Mouse (Mus musculus) T-helper 1 cell (primary cell): ENCODE results near the gene Tango6.

Experiments used
- in situ Hi-C: fragments of 300-600 bp; cut with MboI, MseI; formaldehyde crosslinking; loops from one replicate; pipeline ENCODE4 v1.15.1; 2025; ENCODE audit warnings: high pct_unique_total_duplicates

Gene Tango6

DNA sequence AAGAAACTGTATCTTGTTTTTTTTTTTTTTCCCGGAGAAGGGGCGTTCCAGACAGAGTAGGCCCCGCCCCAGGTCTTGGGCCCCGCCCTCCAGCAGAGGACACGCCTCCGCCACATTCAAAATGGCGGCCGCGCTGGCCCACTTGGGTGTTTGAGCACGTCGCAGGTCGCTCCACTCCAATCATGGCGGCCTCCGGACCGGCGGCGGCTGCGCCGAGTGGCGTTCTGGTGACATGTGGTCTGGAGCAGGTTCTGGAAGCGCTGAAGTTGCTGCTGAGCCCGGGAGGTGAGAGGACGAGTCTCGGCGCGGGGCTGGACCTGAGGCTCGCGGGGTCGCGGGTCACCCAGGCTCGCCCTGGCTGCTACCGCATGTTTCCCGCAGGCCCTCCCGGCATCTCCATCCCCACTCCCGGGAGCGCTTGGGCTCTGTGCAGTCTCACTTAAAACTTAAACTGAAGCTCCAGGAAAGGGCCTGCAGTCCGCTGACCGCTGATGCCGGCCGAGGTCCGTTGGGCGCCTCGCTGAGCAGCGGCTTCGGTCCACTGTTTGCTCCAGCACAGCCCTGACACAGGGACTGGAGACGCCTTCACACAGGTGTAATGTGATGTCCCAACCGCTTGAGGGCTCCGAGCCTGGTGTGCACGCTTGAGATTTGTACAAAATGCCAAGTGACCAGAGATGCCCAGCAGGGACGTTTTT is at the start of gene Tango6:
Tango6 (plus strand) TSS at position 98 of the 698 bp plus-strand sequence.
- in situ Hi-C loops: no loop called here

DNA sequence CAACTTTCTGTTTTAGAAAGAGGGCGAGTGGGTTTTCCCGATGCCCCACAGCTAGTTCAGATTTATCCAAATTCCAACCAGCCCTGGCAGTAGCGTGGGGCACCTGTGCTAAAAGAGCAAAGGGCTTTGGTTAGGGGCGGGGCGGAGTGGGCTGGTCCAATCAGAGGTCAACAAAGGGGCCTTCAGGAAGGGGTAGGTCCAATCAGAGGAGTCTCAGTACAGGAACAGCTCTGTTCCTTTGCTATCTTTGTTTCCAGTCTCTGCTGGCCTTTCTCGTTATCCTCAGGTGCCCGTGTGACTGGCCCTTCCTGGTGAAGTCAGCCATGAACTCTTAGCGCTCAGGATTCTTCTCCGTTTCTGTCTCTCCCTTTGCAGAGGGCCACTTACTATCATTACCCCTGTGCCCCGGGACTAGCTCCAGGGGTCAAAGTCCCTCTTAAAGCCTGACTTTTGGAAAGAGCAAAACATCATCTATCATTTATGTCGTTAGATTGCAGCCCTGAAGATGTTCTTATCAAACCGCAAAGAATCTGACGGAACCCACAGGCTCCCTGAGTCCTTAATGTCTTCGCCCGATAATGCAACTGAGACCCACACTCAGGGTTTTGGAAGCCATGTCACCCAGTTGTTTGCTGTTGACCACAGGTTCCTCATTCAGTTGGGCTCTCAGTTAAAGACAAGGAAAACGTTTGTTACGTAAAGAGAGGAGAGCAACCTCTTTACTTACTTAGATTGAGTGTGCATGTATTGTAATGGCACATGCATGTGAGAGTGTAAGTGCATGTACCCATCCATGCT is 49.3 kb upstream of the Tango6 start:
- in situ Hi-C loops: no loop called here

DNA sequence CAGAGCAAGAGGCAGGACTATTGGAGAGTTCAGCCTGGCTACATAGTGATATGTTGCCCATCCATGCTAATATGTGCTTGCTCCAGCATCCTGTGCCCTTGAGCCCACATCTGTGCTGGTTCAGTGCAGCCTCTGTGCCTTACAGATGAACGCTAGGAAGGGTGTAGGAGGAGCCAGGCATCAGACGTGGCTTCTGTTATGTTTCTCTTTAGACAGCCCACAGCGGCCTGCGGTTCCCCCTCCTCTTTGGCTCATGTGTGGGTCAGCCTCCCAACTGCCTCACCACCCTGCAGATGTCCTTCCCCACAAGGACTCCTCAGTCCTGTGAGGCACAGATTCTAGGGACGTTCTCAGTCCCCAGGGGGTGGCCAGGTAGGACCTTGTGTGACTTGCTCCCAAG is 47.6 kb upstream of the Tango6 start:
- in situ Hi-C loops: no loop called here

DNA sequence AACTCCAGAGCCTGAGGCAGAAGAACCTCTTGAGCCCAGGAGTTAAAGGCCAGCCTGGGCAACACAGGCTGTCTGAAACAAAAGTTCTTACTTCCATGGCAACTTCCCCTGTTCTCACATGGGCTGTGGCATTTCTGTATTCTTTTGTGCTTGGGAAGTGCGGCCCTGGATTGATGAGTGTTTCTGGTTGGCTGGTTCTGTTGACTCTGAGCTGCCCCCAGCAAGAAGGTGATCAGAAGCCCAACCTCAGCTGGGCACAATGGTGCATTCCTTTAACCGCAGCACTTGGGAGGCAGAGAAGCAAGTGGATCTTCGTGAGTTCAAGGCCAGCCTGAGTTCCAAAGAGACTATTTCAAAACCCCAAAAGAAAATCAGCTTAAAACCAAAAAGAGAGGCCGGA is 45.4 kb upstream of the Tango6 start:
- in situ Hi-C loops: no loop called here

DNA sequence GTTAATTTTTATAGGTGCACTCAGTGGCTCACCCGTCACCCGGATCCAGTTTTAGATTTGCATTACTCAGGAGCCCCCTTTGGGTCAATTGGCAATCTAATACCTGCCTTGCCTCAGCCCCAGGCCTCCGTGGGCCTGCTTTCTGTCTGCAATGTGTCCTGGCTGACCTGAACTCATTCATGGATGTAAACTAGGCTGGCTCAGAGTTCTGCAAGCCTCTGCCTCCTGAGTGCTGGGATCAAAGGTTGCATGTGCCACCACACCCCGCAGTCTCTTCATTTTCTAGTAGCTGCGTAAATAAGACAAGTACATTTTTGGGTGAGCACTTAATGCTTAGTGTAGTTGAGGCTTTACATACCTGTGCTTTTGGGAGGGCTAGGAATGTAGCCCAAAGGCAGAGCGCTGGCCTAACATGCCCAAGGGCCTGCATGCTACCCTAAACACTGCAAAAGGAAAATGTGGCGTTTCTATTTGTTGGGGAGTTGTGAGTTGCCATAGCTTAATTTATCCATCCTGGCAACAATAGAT is 44.0 kb upstream of the Tango6 start:
- in situ Hi-C loops: no loop called here

DNA sequence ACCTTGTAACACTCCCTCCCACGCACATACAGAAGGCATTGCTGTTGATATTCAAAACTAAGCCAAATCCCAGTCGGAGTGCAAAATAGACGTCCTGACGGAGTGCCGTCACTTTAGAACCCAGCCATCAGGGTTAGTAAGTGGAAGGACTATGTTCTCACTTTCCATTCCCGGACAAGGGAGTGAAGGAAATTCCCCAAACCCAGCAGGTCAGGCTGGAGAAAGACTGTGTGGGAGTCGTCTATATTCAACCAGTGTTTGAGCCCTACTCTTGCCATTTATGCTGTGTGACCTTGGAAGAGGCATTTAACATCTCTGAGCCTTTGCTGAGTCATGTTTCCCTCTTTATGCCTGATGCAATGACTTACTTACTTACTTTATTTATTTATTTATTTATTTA is 42.7 kb upstream of the Tango6 start:
- in situ Hi-C loops: no loop called here

DNA sequence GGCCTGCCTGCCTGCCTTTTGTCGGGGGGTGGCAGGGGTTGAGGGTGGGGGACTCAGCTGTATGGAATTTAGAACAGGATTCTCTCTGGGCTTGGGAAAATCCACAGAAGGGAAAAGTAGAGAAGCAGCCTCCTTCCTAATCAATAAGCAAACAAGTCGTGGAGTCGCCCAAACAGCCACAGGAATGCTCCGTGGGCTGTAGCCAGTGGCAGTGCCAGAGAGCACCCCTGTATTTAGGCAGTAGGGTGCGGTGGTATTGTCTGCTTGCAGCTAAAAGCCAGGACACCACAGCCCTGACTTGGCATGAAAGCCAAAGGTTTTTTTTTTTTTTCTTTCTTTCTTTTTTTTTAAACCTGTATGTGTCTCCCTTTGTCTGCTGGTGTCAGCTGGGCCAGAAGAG is 41.9 kb upstream of the Tango6 start:
- in situ Hi-C loops: no loop called here

DNA sequence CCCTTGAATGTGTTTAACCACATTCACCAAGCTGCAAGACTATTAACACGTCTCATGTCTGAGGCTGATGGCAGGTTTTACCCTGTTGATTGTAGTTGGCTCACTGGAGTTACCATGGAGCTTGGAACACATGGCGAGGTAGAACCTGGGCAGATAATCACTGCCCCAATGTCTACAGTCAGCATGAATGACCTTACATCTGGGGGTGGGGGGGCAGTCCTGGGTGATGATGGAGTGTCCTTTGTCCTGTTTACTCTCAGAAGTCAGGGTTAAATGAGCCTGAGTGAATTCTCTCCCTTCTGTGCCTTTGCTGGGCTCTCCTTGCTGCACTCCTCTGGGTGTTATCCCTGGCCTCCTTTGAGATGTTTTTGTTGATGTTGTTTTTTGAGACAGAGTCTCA is 40.7 kb upstream of the Tango6 start:
- in situ Hi-C loops: no loop called here

DNA sequence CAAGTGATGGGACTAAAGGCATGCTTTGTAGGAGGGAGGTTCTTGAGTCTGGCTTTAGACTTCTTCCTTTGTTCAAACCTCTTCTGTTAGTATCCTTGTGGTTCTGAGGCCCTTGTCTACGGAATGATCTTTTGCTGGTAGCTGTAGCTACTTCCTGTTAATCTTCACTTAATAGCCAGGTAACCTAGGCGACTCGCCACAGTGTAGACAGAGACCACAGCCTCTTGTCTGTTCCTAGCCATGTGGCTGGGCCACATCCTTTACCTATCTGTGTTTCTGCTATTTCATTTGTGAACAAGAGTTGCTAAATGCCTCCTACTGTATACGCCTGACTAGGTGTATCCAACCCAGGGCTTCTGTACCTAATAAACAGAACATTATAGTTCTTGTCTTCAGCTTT is 39.8 kb upstream of the Tango6 start:
- in situ Hi-C loops: no loop called here

DNA sequence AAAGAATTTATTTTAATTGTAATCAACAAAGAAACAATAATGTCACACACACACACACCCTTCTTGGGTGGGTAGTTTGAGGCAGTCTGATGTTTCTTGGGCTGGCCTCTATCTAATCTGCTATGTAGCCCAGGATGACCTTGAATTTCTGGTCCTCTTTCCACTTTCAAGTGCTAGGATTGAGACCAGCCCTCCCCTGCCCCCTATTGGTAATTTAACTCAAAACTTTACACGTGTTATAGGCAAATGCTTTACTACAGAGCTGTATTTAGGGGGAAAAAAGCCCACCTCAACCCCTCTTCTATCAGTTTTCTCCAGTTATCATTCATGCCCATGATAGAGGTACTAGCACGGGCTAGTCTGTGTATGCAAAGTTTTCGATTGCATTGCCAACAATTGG is 37.9 kb upstream of the Tango6 start:
- in situ Hi-C loops: loop anchor here (5.0 kb wide), 2 partner anchors 83 to 213 kb away; no protein-coding TSS in a partner anchor

DNA sequence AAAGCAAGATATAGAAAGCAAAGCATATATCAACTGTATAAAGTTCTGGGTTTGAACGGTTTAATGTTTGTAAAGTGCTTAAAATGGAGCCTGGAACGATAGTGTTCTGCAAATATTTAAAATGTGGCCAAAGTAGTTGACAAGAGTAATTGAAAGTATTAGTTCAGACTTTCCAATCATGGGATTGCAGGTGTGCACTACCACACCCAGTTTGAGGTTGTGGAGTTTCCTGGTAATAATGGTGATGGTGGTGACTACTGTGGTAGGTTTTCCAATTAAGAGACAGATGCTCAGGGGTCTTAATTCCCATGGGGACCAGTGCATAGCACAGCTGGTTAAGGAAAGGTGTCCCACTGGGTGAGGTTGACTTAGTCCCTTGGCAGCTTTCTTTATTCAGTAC is 36.7 kb upstream of the Tango6 start:
- in situ Hi-C loops: loop anchor here (5.0 kb wide), 2 partner anchors 84 to 214 kb away; no protein-coding TSS in a partner anchor

DNA sequence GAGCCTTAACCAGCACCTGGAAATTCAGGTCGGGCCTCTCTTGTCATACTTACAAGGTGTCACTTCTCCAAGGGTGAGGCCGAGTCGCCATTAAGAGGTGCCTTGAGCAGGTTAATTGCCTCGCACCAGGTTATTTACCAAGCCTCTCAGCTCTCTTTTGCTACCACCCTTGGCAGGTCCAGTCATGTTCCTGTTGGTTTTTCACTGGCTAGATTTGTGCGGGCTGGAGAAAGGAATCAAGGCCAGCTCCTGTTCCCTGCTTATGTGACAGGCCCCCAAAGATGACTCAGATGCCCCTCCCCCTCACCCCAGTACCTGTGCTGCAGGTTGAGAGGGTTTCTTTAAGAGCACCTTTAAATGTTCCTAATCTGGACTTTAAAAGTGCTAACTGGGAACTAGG is 36.1 kb upstream of the Tango6 start:
- in situ Hi-C loops: loop anchor here (5.0 kb wide), 2 partner anchors 84 to 214 kb away; no protein-coding TSS in a partner anchor

DNA sequence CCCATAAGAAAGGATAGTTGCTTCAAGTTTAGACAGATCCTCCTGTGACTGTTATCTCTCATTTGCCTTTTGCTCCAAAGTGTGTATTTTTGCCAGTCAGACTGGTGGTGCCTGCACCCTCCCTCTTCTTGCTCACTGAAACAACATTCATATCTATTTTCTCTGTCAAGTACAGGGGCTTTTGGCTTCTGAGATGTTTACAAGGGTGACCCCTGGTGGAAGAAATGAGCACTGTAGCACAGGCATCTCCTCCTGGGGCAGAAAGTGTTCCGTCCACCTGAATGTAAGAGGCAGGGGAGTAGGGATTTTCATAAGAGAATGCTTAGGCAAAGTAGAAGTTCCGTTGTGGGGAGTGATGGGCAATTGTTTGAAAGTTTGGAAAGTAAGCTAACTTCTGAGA is 35.5 kb upstream of the Tango6 start:
- in situ Hi-C loops: loop anchor here (5.0 kb wide), 2 partner anchors 85 to 215 kb away; no protein-coding TSS in a partner anchor

DNA sequence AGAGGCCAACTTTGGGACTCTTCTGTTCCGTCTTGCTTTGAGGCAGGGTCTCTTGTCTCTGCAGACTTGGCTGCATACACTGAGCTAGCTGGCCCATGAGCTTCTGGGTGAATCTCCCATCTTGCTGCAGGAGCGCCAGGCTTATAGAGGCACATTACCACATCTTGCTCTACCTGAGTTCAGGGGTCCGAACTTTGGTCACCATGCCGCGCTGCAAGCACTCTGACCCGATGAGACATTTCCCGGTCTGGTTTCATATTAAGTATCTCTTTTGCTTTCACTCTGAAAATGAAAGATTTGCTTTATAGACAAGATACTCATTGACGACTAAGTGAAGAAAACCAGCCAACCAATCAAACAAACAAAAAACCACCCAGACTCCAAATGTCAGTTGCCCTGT is 34.4 kb upstream of the Tango6 start:
- in situ Hi-C loops: loop anchor here (5.0 kb wide), 2 partner anchors 86 to 216 kb away; no protein-coding TSS in a partner anchor

DNA sequence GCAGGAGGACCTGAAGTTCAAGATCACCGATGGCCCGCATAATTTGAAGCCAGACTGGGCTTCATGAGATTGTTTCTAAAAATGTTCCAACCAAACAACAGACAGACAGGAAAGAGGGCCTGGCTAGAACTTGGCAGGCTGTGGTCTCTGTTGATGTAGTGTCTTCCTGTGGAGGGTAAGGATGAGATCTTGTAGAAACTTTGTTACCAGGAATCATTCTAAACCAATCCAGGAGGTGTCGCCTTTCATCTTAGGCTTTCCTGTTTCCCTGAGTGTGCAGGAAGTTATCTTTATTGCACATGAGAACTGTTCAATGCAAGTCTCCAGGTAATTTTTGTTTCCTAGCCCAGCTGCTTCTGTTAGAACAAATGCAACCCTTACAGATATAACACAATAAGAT is 30.9 kb upstream of the Tango6 start:
- in situ Hi-C loops: loop anchor here (10.0 kb wide), 1 partner anchor 237 kb away; the partner anchor contains the start of gene Zfp90

DNA sequence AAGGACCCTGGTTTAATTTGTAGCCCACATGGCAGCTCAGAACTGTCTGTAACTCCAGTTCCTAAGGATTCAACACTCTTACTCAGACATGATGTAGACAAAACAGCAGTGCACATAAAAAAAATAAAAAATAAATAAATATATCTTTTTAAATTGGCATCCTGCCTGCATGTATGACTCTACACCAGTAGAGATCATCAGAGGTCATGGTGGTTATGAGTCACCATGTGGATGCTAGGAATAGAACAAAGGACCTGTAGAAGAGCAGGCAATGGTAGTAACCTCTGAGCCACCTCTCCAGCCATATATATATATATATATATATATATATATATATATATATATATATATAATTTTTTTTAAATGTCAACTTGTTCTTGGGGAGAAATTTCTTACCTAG is 26.8 kb upstream of the Tango6 start:
- in situ Hi-C loops: loop anchor here (10.0 kb wide), 1 partner anchor 241 kb away; the partner anchor contains the start of gene Zfp90

DNA sequence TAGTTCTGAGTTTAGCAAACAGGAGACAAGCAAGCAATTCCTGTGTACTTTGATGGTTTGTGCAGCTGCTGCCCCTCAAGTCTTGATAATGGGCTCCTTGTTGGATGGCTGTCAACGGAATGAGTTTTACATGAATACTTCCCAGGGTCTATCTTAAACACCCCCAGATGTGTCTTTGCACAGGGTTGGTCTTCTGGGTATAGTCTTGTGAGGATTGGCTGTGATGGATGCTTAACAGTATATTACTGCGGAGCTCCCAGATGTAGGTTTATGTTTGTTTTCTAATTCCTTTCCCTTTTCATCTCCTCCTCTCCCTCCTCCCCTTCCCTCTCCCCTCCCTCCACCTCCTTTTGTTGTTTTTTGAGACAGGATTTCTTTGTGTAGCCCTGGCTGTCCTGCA is 10.1 kb upstream of the Tango6 start:
- in situ Hi-C loops: no loop called here

DNA sequence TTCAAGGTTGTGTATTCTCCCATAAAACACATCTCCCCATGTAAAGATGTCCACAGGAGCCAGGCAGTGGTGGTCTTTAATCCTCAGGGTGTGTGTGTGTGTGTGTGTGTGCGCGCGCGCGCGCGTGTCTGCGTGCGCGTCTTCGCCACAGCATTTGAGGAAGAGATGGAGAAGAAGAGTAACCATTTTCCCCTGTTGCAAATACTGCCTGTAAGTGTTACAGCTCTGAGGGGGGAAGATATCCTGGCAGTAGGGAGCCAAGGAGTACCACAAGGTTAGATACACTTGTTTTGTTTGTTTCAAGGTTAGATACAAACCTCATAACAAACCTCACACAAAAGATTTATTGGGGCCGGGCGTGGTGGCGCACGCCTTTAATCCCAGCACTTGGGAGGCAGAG is 8.6 kb upstream of the Tango6 start:
- in situ Hi-C loops: no loop called here

DNA sequence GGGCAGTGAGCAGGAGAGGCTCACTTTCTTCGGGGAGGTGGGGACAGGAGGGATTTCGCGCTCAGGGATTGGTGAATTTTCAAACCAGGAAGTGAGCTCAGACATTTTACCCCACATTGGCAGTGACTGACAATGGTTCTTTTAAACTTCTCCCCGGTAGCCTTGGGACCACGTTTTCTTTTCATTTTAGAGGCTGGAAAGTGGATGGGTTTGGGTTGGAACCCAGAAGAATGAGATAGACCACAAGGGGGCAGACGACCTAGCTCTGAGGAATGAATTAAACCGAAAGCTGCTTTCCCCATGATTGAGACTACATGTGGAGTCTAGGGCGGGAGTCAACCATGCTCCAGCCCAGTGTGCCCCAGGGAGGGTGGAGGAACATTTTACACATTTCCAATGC is 8.0 kb upstream of the Tango6 start:
- in situ Hi-C loops: no loop called here

DNA sequence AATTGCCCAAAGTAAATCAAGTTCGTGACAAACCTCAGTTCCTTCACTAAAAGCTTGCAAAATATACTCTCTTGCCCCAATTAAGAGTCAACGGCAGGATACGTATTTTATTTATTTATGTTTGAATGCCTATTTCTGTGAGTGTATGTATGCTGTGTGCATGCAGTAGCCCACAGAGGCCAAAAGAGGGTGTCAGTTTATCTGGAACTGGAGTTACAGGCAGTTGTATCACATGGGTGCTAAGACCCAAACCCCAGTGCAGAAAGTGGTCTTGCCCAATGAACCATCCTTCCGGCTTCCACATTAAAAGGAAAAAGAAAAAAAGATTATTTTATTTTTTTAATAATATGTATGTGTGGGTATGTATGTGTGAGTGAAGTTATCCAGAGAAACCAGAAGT is 1.5 kb downstream of the Tango6 start:
- in situ Hi-C loops: no loop called here

DNA sequence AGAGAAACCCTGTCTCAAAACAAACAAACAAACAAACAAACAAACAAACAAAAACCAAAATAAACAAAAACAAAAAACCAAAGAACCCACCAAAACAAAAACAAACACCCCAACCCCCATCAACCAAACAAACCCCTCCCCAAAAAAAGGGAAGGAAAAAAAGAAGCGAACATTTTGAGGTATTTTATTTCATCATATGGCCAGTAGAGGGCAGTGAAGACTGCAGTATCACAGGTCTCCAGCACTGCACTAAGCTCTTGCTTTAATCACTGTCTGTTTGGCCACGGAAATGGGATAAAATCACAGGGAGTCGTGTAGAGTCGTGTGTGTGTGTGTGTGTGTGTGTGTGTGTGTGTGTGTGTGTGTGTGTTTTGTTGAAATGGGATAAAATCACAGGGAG is 4.6 kb downstream of the Tango6 start:
- in situ Hi-C loops: loop anchor here (5.0 kb wide), 1 partner anchor 200 kb away; no protein-coding TSS in a partner anchor

DNA sequence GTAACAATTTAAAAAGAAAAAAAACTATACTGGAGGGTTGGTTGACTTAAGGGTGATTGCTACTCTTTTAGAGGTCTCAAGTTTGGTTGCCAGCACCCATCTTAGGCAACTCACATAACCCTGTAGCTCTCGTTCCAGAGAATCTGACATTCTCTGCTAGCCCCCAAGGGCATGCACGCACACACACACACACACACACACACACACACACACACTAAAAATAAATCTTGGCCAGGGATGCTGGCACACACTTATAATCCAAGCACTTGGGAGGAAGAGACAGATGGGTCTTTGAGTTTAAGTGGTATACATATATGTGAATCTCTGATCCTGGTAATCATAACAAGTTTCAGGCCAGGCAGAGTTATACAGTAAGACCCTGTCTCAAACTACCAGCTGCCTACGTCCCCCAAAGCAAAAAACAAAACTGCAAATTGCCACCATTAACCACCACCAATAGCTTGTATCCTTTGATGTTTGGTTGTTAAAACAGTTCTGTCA is 14.9 kb downstream of the Tango6 start:
- in situ Hi-C loops: no loop called here
